Mouse (Mus musculus) cerebellum, adult 2 months (tissue): ENCODE measurements around the gene Mlf2.
"Not testable (repeated sequence)": the region's sequence is repeated elsewhere in the genome, so short reads cannot be mapped to it uniquely, and the experiment has no call there.

Experiments used
- CTCF ChIP-seq: fragments of 200-500 bp; IDR thresholded peaks from 2 replicates; pipeline ENCODE4 v1.5.1; 2011; ENCODE audit warnings: low read depth, mild to moderate bottlenecking, control low read depth, low read length, moderate library complexity, borderline replicate concordance; ENCODE audit not compliant: insufficient read depth
- POLR2A ChIP-seq: fragments of 200-500 bp; IDR thresholded peaks from 2 replicates; pipeline ENCODE4 v1.6.1; 2011; ENCODE audit warnings: low read length, control low read depth, borderline replicate concordance; ENCODE audit not compliant: insufficient read depth

- TF ChIP-seq CTCF, POLR2A: not testable (repeated sequence)
These were observed 37.1 kb upstream of the Mlf2 start for GRCm38 (mm10) chr6:124894113-124894512.
